Mouse (Mus musculus) embryonic stem cell, embryonic (primary cell): Measurements from ENCODE around the gene Bcar3.

Source experiments
- CTCF ChIA-PET, 4 experiments: fragments of 300-600 bp in 2 of 4; fragments of 350-600 bp in 2 of 4; sonication (Branson Sonifier 250); formaldehyde crosslinking; loops; one replicate each; lab custom pipeline; 2022; ENCODE audit warnings: inconsistent platforms in 2 of 4; lab: Charles Lee
- POLR2A ChIA-PET, 4 experiments: fragments of 300-600 bp in 2 of 4; fragments of 350-600 bp in 2 of 4; sonication (Branson Sonifier 250); formaldehyde crosslinking; loops; one replicate each; lab custom pipeline; 2022; ENCODE audit warnings: antibody characterized with exemption in 4 of 4, inconsistent platforms in 1 of 4; lab: Charles Lee

Bcar3 gene

DNA sequence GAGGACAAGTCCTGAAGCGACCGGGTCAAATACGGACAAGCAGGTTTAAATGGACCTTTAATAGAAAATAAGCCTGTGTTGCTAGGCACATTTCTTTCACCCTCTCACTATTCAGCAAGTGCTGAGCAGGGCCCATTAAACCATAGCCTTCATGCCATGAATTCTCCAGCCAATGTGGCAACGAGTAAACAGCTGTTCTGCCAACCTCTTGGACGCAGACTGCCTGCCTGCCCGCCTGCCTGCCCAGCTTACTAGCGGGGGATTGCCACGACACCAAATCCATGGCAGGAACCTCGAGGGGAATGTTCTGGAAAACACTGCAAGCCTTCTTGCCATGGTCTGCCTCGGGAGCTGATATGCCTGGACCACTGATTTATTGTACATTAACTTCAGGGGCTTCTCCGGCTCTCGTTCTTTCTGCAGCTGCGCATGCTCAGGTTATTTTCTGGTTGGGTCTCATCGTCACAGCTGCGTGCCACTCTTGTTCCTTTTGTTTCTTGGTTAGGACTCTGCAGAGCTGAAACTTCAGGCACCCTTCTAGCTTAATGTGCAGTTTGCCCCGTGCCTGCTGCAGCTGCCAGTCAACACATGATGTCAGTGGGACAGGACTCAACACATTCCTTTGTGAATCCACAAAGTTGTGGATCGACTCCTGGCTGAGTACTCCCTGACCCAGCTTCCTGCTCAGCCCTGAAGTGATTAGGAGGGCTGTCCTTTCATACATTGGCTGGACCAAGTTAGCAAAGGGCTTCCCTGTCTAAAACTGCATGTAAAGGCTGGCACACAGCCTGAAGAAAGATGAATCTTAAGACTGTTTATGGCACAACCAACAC, 120.0 kb downstream of the Bcar3 start:
- ChIA-PET CTCF (interaction anchor here in 2 of 4 experiments (0.8 to 1.0 kb wide), 3 partner anchors 45 to 678 kb away, joined by 3 to 5 read pairs (median 3); no protein-coding TSS in a partner anchor), POLR2A (interaction anchor here in 3 of 4 experiments (0.6 to 2.6 kb wide), 11 partner anchors 12 to 49 kb away, joined by 3 to 16 read pairs (median 3); no protein-coding TSS in a partner anchor)

DNA sequence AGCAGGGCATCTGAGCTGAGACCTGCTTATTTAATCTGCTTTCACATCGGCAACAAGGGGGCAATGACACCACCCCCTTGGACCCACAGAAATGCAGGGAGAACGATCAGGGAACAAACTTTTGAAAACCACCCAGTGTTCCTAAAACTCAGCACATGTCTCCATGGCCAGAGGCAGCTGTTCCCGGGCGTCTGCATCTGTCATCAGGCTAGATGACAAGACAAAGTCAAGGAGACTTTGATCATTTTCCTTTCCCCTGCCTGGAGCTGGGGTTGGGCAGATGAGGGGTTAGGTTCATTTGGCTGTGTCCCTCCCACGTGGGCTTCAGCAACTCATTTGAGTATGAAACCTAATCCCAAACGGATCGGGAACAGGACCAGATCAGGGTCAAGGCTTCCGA, 120.9 kb downstream of the Bcar3 start:
- CTCF ChIA-PET: interaction anchor here in 1 of 4 experiments (0.5 kb wide), 1 partner anchor 9 kb away, joined by 3 read pairs; no protein-coding TSS in a partner anchor

DNA sequence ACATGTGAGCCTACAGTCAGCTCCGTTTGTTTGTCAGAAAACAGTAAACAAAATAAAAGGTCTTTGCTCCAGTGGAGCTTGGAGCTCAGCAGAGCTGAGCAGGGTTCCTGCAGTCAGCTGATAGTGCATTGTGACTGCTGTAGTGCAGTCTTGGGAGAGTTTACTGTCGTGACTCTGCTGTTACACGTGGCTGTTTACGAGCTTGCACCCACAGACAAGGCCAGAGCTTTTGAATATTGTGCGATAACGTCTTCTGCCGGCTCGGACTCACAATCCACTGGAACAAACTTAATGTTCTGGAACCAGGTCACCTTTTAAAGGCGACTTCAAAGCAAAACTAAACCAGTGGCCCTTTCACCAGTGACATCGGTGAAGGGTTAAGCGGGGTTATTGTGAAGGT, 123.5 kb downstream of the Bcar3 start:
- ChIA-PET CTCF (no interaction called here), POLR2A (interaction anchor here (0.5 to 11.4 kb wide), 6 partner anchors 17 to 50 kb away, joined by 3 to 232 read pairs (median 34); no protein-coding TSS in a partner anchor)

More for the DNA sequence above, 120.9 kb downstream of the Bcar3 start:
- POLR2A ChIA-PET: interaction anchor here in 2 of 4 experiments (0.6 to 2.6 kb wide), 10 partner anchors 13 to 213 kb away, joined by 3 to 16 read pairs (median 3); no protein-coding TSS in a partner anchor

DNA sequence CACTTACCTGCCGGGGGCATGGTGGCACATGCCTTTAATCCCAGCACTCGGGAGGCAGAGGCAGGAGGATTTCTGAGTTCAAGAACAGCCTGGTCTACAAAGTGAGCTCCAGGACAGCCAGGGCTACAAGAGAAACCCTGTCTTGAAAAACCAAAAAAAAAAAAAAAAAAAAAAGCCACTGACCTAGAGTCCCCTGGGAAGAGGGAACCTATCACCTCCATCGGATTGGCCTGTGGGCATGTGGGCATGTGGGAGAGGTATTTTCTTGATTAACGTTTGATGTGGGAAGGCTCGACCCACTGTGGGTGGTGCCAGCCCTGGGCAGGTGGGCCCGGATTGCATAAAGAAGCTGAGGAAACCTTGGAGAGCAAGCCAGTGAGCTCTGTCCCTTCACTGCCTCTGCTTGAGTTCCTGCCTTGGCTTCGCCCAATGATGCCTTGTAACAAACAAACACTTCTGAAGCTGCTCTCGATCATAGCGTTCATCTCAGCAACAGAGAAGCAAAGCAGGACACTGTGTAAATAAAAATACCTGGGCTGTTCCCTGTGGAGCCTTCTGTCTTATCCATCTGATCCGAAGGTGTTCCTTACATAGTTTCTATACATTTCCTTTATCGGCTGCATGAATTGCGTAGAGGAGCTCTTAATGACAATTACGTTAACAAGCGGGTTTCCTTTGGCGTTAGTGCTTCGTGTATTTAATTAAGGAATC, 124.8 kb downstream of the Bcar3 start:
- ChIA-PET CTCF (interaction anchor here in 2 of 4 experiments (0.6 to 2.3 kb wide), 3 partner anchors 14 to 75 kb away, joined by 3 to 14 read pairs (median 3); no protein-coding TSS in a partner anchor), POLR2A (interaction anchor here in 3 of 4 experiments (0.6 to 11.4 kb wide), 20 partner anchors 9 to 293 kb away, joined by 3 to 232 read pairs (median 4); no protein-coding TSS in a partner anchor)

DNA sequence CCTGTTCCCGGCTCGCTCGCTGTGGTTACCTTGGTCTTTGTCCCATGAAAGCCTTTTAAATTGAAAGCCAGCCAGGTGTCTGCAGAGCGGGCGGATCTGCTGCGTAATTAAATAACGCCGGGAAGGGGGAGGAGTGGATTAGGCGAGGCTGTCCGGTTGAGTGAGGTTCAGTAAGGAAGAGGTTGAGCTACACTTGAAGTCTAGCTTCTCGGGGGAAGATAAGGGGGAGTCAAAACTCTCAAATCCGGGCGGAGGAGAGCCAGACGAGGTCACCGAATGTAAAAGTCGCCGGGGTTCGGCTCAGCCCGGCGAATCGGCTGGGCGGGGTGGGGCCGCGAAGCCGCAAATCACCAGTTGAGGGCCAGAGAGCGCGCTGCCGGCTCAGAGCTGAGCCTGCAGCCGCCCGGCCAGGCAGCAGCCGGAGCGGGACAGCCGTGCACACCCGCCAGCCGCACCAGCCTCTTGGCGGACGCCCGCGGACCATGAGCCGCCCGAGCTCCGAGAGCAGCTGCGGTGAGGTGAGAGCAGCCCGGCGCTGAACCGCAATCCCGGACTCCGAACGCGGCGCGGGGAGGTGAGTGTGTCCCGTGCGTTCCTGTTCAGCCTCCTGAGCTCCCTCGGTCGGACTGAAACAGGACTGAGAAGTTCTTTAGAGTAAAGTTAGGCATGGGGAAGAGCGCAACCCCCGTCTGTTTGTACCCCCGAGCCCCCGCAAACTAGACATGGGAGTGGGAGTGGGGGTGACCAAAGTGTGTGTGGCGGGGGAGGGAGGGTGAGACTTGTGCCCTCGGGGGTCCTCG, 125.9 kb downstream of the Bcar3 start:
- ChIA-PET POLR2A (interaction anchor here (0.6 to 11.4 kb wide), 56 partner anchors 8 to 843 kb away, joined by 3 to 232 read pairs (median 3); partner anchors contain the start of gene Dnttip2 (in 2 of the 4)), CTCF (interaction anchor here in 3 of 4 experiments (1.0 to 2.3 kb wide), 7 partner anchors 11 to 47 kb away, joined by 3 to 14 read pairs (median 4); no protein-coding TSS in a partner anchor)

DNA sequence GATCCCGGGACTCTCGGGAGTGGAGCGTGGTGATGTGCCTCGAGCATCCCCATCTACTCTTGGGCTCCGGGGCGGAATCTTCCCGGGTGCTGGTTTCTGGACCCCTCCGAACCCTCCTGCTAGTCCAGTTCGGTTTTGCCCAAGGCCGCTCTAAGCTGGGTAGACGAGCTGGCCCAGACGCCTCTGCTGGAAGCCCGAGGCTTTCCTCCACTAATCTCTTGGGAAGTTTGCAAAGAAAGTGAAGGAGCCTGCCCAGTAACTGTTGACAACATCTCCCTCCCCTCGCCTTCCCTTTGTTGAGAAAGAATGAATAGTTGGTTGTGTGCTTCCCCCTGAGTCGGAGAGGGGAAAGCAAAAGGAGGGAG, 126.5 kb downstream of the Bcar3 start:
- POLR2A ChIA-PET: interaction anchor here (0.6 to 11.4 kb wide), 40 partner anchors 10 to 843 kb away, joined by 3 to 232 read pairs (median 4); partner anchors contain the start of gene Dnttip2 (in 1 of the 4)
- CTCF ChIA-PET: interaction anchor here in 3 of 4 experiments (1.0 to 2.3 kb wide), 6 partner anchors 11 to 47 kb away, joined by 3 to 14 read pairs (median 4); no protein-coding TSS in a partner anchor

DNA sequence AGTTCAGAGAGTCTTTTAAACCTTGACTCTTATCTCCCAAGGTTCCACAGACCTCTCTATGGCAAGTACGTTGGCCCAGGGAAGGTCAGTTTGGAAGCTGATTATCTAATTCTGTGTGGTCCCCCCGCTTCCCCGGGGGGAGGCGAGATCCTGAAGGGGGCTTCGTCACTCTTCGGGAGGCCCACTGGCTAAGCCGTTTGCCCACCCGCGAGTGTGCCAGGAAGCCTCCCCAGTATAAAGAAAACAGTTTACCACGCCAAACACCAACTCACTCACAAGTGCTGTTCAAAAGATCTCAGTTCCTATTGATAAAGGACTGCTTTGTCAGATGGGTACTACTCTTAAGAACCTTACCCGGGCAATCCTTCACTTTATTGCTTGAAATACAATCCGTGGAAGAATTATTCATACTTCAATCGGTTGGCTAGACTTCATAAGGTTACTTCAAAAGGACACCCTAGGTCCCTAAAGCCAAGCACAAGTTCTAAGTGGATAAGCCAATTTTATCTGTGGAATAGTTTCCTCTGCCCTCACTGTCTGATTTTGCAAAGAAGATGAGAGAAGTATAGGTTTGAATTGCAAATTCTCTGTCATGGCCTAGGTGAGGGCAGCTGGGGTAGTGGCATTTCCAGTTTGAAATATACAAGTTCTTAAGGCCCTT, 127.2 kb downstream of the Bcar3 start:
- POLR2A ChIA-PET: interaction anchor here in 3 of 4 experiments (0.6 to 11.4 kb wide), 14 partner anchors 13 to 823 kb away, joined by 3 to 232 read pairs (median 4); no protein-coding TSS in a partner anchor
- CTCF ChIA-PET: interaction anchor here in 1 of 4 experiments (1.6 kb wide), 1 partner anchor 12 kb away, joined by 3 read pairs; no protein-coding TSS in a partner anchor

DNA sequence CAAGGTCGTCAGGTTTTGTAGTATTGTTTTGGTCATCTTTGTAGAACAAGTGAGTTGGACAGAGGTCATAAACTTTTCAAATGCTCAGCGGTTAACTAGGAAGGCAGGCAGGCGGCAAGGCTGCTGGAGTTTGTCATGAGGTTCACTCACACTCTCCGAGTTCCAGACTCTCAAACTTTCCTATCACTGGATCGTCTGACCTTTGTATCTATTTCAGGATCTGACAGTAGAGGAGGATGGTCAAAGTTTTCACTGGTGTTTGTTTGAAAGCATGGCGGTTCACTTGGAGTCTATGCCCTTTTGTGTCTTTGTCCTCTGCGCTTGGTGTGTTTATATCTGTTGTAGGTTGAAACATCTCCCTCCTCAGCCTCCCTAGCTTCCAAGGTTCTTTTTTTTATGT, 127.9 kb downstream of the Bcar3 start:
- ChIA-PET POLR2A (interaction anchor here in 3 of 4 experiments (0.6 to 11.4 kb wide), 5 partner anchors 12 to 824 kb away, joined by 3 to 232 read pairs (median 63); no protein-coding TSS in a partner anchor), CTCF (interaction anchor here in 1 of 4 experiments (1.0 kb wide), 1 partner anchor 253 kb away, joined by 3 read pairs; no protein-coding TSS in a partner anchor)

DNA sequence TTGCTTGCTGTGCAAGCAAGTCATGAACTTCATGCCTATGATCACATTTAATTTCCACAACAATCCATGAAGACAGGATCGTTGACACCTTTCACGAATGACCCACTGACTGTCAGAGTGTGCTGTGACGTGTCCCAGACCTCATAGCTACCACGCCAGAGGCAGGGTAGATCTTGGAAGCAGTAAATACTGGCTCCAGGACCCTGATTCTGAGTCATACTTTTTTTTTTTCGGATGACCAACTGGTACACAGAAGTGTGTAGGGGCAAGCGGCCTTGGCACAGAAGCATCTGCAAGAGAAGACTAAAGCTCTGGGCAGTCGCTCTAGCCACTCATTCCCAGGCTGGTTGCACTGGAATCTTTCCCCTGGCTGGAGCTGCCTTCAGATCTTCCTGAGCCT, 128.3 kb downstream of the Bcar3 start:
- POLR2A ChIA-PET: interaction anchor here in 3 of 4 experiments (0.6 to 11.4 kb wide), 8 partner anchors 12 to 203 kb away, joined by 3 to 232 read pairs (median 6); no protein-coding TSS in a partner anchor

DNA sequence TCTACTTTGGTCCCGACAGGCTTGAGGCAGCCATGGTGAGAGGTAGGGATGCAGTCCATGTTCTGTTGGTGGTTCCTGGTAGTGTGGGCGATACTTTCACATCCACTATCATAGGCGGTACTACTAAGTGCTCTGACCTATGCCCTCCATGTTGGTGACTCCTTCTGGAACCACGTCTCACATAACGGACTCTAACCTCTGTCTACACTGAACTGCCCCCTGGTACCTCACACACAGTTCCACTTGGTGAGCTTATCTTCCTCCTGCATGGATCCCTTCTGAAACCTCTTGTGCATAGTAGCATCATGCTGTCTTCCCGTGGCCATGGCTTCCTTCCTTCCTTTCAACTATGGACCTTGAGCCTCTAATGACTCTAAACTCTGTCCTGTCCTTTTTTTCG, 129.7 kb downstream of the Bcar3 start:
- ChIA-PET CTCF (no interaction called here), POLR2A (interaction anchor here in 3 of 4 experiments (0.9 to 11.4 kb wide), 6 partner anchors 10 to 63 kb away, joined by 3 to 232 read pairs (median 34); no protein-coding TSS in a partner anchor)

More for the DNA sequence above, 128.3 kb downstream of the Bcar3 start:
- CTCF ChIA-PET: interaction anchor here in 3 of 4 experiments (0.5 to 1.0 kb wide), 3 partner anchors 9 to 253 kb away, joined by 3 read pairs; no protein-coding TSS in a partner anchor

DNA sequence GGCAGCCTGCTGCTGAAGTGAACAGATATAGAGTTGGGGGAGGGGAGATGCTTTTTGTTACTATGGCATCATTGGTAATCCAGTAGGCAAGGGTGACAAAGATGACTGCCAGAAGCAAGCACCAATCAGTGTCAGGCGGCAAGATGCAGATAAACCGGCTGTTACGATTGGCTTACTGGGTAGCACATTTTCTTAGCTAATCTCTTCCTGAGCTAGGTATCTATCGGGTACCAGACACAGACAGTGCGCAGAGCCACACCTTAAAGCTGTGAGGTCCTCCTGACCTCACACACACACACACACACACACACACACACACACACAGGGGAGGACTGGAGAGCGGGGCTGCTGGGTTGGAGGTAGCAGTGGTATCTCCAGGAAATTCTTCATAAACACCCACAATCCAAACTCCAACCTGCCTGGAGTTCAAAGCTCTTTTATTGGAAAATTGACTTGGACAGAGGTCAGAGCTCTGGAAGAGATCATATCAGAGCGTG, 134.4 kb downstream of the Bcar3 start:
- ChIA-PET CTCF (interaction anchor here in 1 of 4 experiments (0.6 kb wide), 1 partner anchor 49 kb away, joined by 7 read pairs; no protein-coding TSS in a partner anchor), POLR2A (interaction anchor here in 3 of 4 experiments (0.8 to 13.3 kb wide), 8 partner anchors 7 to 63 kb away, joined by 3 to 232 read pairs (median 6); no protein-coding TSS in a partner anchor)

DNA sequence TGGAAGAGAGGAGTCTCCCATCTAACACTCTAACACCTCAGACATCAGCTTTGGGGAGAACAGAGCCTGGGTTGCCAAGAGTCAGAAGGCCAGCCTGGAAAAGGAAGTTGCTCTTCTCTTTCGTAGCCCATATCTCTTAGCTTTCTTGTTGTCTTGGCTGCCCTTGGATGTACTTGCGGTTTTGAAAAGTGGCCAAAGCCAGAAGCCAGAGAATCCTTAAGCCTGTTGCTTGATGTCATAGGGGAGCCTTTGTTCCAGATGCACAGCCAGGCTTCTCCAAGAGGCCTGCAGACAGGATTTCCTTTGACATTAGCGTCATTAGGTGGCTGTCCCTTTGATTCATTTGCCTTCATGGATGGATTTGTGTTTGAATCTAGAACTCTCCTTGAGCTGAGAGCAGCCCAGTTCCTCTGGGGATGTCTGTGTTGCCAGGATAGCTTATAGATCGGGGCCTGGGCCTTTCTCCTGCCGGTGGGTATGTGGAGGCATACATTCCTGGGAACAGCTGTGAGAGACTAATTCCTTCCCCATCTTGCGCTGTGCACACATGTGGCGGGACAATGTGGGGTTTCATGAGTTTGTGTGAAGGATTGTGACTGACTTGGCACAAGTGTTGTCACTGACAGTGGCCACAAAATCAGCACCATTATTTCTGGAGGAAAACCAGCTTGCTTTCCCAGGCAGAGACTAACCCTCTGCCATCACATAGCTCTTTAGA, 137.0 kb downstream of the Bcar3 start:
- ChIA-PET POLR2A (interaction anchor here (0.5 to 13.3 kb wide), 23 partner anchors 9 to 1077 kb away, joined by 3 to 232 read pairs (median 4); no protein-coding TSS in a partner anchor), CTCF (interaction anchor here (0.6 to 1.2 kb wide), 5 partner anchors 8 to 262 kb away, joined by 3 to 5 read pairs (median 3); no protein-coding TSS in a partner anchor)

DNA sequence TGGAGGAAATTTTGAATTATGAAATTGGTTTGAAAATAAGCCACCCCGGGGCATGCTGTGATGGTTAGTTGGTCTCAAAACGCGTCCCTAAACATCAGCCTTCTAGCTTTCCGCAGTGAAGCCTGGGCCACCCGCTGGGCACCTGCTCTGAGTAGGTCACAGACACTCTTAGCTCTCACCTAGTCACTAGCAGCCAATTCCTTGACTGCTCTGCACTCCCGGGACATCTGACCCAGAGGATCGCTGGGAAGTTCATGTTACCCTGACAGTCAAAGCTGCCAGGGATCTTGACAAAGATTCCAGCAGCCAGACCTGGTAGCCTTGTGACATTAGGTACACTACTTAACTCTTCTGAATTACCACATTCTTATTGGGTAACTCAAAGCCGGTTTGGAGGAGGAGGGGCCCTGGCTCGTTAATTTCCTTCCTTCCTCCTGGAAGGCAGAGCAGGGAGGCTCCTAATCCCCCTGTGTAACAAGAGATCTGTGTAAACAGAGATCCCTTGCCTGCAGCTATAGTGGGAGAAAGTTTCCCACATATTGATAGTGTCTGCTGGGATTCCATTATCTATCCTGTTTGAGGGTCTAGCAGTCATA, 139.0 kb downstream of the Bcar3 start:
- ChIA-PET POLR2A (interaction anchor here (0.6 to 13.3 kb wide), 32 partner anchors 7 to 697 kb away, joined by 3 to 232 read pairs (median 4); no protein-coding TSS in a partner anchor), CTCF (interaction anchor here in 3 of 4 experiments (0.8 to 5.0 kb wide), 4 partner anchors 13 to 34 kb away, joined by 3 to 19 read pairs (median 4); no protein-coding TSS in a partner anchor)

DNA sequence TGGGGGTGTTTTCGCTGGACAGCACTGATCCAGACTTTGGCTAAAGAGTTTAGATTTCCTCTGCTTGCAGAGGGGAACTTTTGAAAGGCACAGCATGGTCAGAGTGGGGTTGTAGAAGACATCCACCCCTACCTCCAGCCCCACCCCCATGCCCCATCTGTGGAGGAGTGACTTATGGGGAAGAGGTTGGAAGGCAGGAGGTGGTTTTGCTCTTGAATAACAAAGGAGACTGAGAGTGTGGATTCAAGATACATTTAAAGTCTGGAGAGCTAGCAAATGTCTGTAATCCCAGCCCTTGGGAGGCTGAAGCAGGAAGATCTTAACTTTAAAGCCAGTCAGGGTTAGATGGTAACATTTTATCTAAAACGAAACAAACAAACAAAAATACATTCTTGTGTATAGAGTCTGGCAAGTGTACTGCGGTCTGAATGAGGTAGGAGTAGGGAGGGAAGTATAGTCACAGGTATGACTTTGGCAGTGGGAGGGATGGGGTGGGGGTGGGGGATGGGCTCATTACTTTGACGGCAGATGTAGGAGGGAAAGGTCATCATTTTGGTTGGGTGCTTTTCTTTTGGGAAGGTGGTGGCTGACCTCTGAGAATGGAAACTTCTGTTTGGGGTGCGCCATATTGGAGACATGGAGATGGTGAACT, 140.2 kb downstream of the Bcar3 start:
- CTCF ChIA-PET: interaction anchor here in 3 of 4 experiments (0.6 to 5.0 kb wide), 7 partner anchors 10 to 1195 kb away, joined by 3 to 19 read pairs (median 3); no protein-coding TSS in a partner anchor
- POLR2A ChIA-PET: interaction anchor here (0.6 to 13.3 kb wide), 56 partner anchors 12 to 948 kb away, joined by 3 to 232 read pairs (median 4); partner anchors contain the start of genes Fnbp1l (in 2 of the 4) and Dnttip2 (in 1 of the 4)
